Mouse (Mus musculus) hindbrain, embryonic 11.5 days (tissue): ENCODE measurements around the gene Arnt2. TPM values are rescaled to one million over a fixed set of nuclear protein-coding genes. Genes with fewer than 3 reads are reported as not detected.

Source experiments
- ATAC-seq: fragments of 200-750 bp; cut with Nextera tagmentation; 2 replicates; pipeline ENCODE4 v1.8.0; 2017; ENCODE audit warnings: mild to moderate bottlenecking, moderate TSS enrichment, moderate library complexity; ENCODE audit not compliant: low FRiP score
- DNase-seq: peaks from one replicate; pipeline ENCODE4 v3.0.0-alpha.2; 2015; ENCODE audit warnings: low spot score
- H3K27ac ChIP-seq: fragments of 300-500 bp; sonication (generic); 2 replicates; pipeline ENCODE4 v1.5.1; 2014; ENCODE audit warnings: mild to moderate bottlenecking, low read depth, low read length
- H3K27me3 ChIP-seq: fragments of 300-500 bp; sonication (generic); 2 replicates; pipeline ENCODE4 v1.6.1; 2014; ENCODE audit warnings: mild to moderate bottlenecking, low read length, moderate library complexity, mixed read lengths; ENCODE audit not compliant: control insufficient read depth, insufficient read depth
- H3K36me3 ChIP-seq: fragments of 300-500 bp; sonication (generic); 2 replicates; pipeline ENCODE4 v1.6.1; 2014; ENCODE audit warnings: mild to moderate bottlenecking, low read length, moderate library complexity, mixed read lengths; ENCODE audit not compliant: control insufficient read depth, insufficient read depth
- H3K4me1 ChIP-seq: fragments of 300-500 bp; sonication (generic); replicated peaks from 2 replicates; pipeline ENCODE4 v1.6.1; 2014; ENCODE audit warnings: low read length, mixed read lengths; ENCODE audit not compliant: control insufficient read depth, insufficient read depth
- H3K4me2 ChIP-seq: fragments of 300-500 bp; sonication (generic); replicated peaks from 2 replicates; pipeline ENCODE4 v1.6.1; 2014; ENCODE audit warnings: mild to moderate bottlenecking, low read depth, low read length
- H3K4me3 ChIP-seq: fragments of 300-500 bp; sonication (generic); 2 replicates; pipeline ENCODE4 v1.5.1; 2014; ENCODE audit warnings: low read depth, low read length
- H3K9ac ChIP-seq: fragments of 300-500 bp; sonication (generic); 2 replicates; pipeline ENCODE4 v1.6.1; 2014; ENCODE audit warnings: low read depth, low read length
- H3K9me3 ChIP-seq: fragments of 300-500 bp; sonication (generic); 2 replicates; pipeline ENCODE4 v1.6.1; 2016; ENCODE audit warnings: low read length; ENCODE audit not compliant: control insufficient read depth
- WGBS: fragments of 180-500 bp; shearing (Covaris S2); extraction: QIAGEN DNeasy Blood & Tissue Kit; methylation state at CpG from one replicate; pipeline ENCODE4 v1.1.7; 2014; 5-methylcytosine and 5-hydroxymethylcytosine counted together
- polyA plus RNA-seq: library from polyadenylated mRNA; unstranded; fragments of >200 nt; fragmentation: Nextera tagmentation; extraction: Ambion mirVana; gene quantifications from 2 replicates; pipeline ENCODE4 v1.2.1, GENCODE M21; 2014

Gene Arnt2
- polyA plus RNA-seq, 1 experiment from 2014 or later = 39.5 TPM

- ATAC-seq = no peak
- Histone ChIP-seq H3K27me3 (no peaks in the 10 kb centered on the region), H3K4me3 (no peak overlapping the region), H3K9ac (no peak overlapping the region), H3K27ac (no peak overlapping the region), H3K36me3 (no peaks in the 10 kb centered on the region), H3K4me1 (no peaks in the 10 kb centered on the region; the same call in 1 of the 2 replicates), H3K9me3 (no peaks in the 10 kb centered on the region), H3K4me2 (no peak overlapping the region)
- DNase-seq = no peak
- 89% methylated on average over 3 of the region's 3 CpGs for WGBS
These were observed 27.6 kb downstream of the Arnt2 start for GRCm38 (mm10) chr7:84382346-84382745.

GRCm38 (mm10) chr7:84380810-84381209, 29.2 kb downstream of the Arnt2 start:
- Histone ChIP-seq H3K4me2 (no peak overlapping the region), H3K27me3 (no peaks in the 10 kb centered on the region), H3K27ac (no peak overlapping the region), H3K9me3 (no peaks in the 10 kb centered on the region), H3K4me1 (no peaks in the 10 kb centered on the region; the same call in 1 of the 2 replicates), H3K9ac (no peak overlapping the region), H3K4me3 (no peak overlapping the region), H3K36me3 (no peaks in the 10 kb centered on the region)
- no peak for ATAC-seq
- no peak for DNase-seq

- 81% methylated on average over 5 of the region's 5 CpGs for WGBS
- Histone ChIP-seq H3K4me1 (no peaks in the 10 kb centered on the region; the same call in 1 of the 2 replicates), H3K9me3 (no peaks in the 10 kb centered on the region), H3K9ac (no peak overlapping the region), H3K4me2 (no peak overlapping the region), H3K27ac (no peak overlapping the region), H3K27me3 (no peaks in the 10 kb centered on the region), H3K4me3 (no peak overlapping the region), H3K36me3 (no peaks in the 10 kb centered on the region)
- ATAC-seq (no peak), DNase-seq (no peak)
These were observed 32.6 kb downstream of the Arnt2 start for GRCm38 (mm10) chr7:84377330-84377729.

- Histone ChIP-seq H3K4me1 (no peaks in the 10 kb centered on the region; the same call in 1 of the 2 replicates), H3K27ac (no peak overlapping the region), H3K9me3 (no peaks in the 10 kb centered on the region), H3K9ac (no peak overlapping the region), H3K27me3 (no peaks in the 10 kb centered on the region), H3K36me3 (no peaks in the 10 kb centered on the region), H3K4me2 (no peak overlapping the region), H3K4me3 (no peak overlapping the region)
- ATAC-seq (no peak), DNase-seq (no peak)
- 86% methylated on average over 4 of the region's 4 CpGs for WGBS
These were observed 36.3 kb downstream of the Arnt2 start for GRCm38 (mm10) chr7:84373691-84374090.

GRCm38 (mm10) chr7:84372871-84373270, 37.1 kb downstream of the Arnt2 start:
- Histone ChIP-seq H3K36me3 (no peaks in the 10 kb centered on the region), H3K4me2 (no peak overlapping the region), H3K4me1 (no peaks in the 10 kb centered on the region; the same call in 1 of the 2 replicates), H3K4me3 (no peak overlapping the region), H3K27me3 (no peaks in the 10 kb centered on the region), H3K9me3 (no peaks in the 10 kb centered on the region), H3K27ac (no peak overlapping the region), H3K9ac (no peak overlapping the region)
- DNase-seq = no peak
- no peak for ATAC-seq
- WGBS = 95% methylated on average over 1 of the region's 1 CpGs

GRCm38 (mm10) chr7:84372280-84372679, 37.7 kb downstream of the Arnt2 start:
- DNase-seq (no peak), ATAC-seq (no peak)
- no peak overlapping the region for H3K27ac ChIP-seq
- H3K4me3 ChIP-seq = no peak overlapping the region
- no peaks in the 10 kb centered on the region for H3K27me3 ChIP-seq
- H3K9ac ChIP-seq = no peak overlapping the region
- no peaks in the 10 kb centered on the region for H3K4me1 ChIP-seq
- no peaks in the 10 kb centered on the region for H3K36me3 ChIP-seq
- H3K4me2 ChIP-seq = no peak overlapping the region
- no peaks in the 10 kb centered on the region for H3K9me3 ChIP-seq
- WGBS = 81% methylated on average over 7 of the region's 7 CpGs

GRCm38 (mm10) chr7:84370911-84371592, 38.9 kb downstream of the Arnt2 start:
- WGBS = 90% methylated on average over 6 of the region's 6 CpGs
- Histone ChIP-seq H3K4me2 (no peak overlapping the region), H3K27ac (no peak overlapping the region), H3K4me1 (no peaks in the 10 kb centered on the region), H3K9ac (no peak overlapping the region), H3K27me3 (no peaks in the 10 kb centered on the region), H3K4me3 (no peak overlapping the region), H3K9me3 (no peaks in the 10 kb centered on the region), H3K36me3 (no peaks in the 10 kb centered on the region)
- DNase-seq (no peak), ATAC-seq (no peak)

- 72% methylated on average over 4 of the region's 4 CpGs for WGBS
- no peak overlapping the region for H3K27ac ChIP-seq
- H3K9ac ChIP-seq = no peak overlapping the region
- H3K4me3 ChIP-seq = no peak overlapping the region
- no peak overlapping the region for H3K4me2 ChIP-seq
- no peaks in the 10 kb centered on the region for H3K36me3 ChIP-seq
- no peak for ATAC-seq
- DNase-seq = no peak
- H3K9me3 ChIP-seq = no peaks in the 10 kb centered on the region
- H3K27me3 ChIP-seq = no peaks in the 10 kb centered on the region
- no peaks in the 10 kb centered on the region for H3K4me1 ChIP-seq
These were observed 43.7 kb downstream of the Arnt2 start for GRCm38 (mm10) chr7:84366251-84366650.

GRCm38 (mm10) chr7:84362711-84363110, 47.3 kb downstream of the Arnt2 start:
- DNase-seq (no peak), ATAC-seq (no peak)
- Histone ChIP-seq H3K9ac (no peak overlapping the region), H3K4me1 (no peaks in the 10 kb centered on the region), H3K4me2 (no peak overlapping the region), H3K36me3 (0 out of 2 replicates have a peak, but pooled peaks cover 2% of the 10 kb centered on the region), H3K27me3 (no peaks in the 10 kb centered on the region), H3K9me3 (no peaks in the 10 kb centered on the region), H3K4me3 (no peak overlapping the region), H3K27ac (no peak overlapping the region)
- WGBS = 46% methylated on average over 2 of the region's 2 CpGs
